Mouse (Mus musculus) CH12.LX (cell line): ENCODE measurements around the gene Prkar1a.

Experiments
- CTCF ChIP-seq, 2 experiments: IDR thresholded peaks in 1 of 2; conservative IDR thresholded peaks in 1 of 2; 2 replicates each; pipeline ENCODE4 v1.5.1; 2011 to 2012; ENCODE audit warnings: low read depth in 2 of 2, low read length in 2 of 2, improper control_type of control experiment in 1 of 2, inconsistent platforms in 1 of 2, mild to moderate bottlenecking in 1 of 2, moderate library complexity in 1 of 2
- EP300 ChIP-seq: IDR thresholded peaks from 2 replicates; pipeline ENCODE4 v1.6.1; 2011; ENCODE audit warnings: low read length, improper control_type of control experiment

DNA sequence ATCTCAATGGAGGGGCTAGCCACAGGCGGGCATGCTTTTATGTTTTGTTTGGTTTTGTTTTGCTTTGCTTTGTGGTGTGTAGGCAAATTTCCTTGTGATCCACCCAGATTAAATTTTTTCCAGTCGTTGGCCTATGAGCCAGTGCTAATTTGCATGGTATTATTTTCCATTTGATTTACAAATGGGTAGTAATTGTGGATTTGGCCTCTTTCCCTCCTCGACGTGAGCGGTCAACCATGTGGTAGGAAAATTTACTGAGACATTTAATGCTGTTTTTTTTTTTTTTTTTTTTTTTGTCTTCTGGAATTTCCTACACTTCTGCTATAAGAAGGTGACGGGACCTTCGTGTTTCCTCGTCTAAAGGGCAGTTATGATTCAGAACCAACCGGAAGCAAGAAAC lies 54.6 kb downstream of the Prkar1a start:
- peak; percentile 44; the same call in 1 of the 2 replicates for TF ChIP-seq EP300
- TF ChIP-seq CTCF (conservative IDR thresholded peaks at IDR 0.05 in 1 of 2, IDR thresholded peaks at IDR 0.05 in 1 of 2; ENCODE audit: low read depth in 2 of 2, low read length in 2 of 2) = no peak
